Mouse (Mus musculus) CH12.LX (cell line): ENCODE measurements around the gene Mtmr10. TPM values are rescaled to one million over a fixed set of nuclear protein-coding genes. Genes with fewer than 3 reads are reported as not detected.

Experiments
- DNase-seq: peaks from one replicate; pipeline ENCODE4 v3.0.0-alpha.2; 2013; ENCODE audit errors: extremely low read depth
- H3K27ac ChIP-seq: 2 replicates; pipeline ENCODE4 v1.5.1; 2012; ENCODE audit warnings: low read depth, mild to moderate bottlenecking, control low read depth, moderate library complexity; ENCODE audit not compliant: insufficient read depth
- H3K27me3 ChIP-seq: replicated peaks from 2 replicates; pipeline ENCODE3; 2012; ENCODE audit warnings: inconsistent platforms
- H3K36me3 ChIP-seq, 2 experiments: replicated peaks in 1 of 2; 2 replicates each; pipeline versions ENCODE3 to v1.6.1; 2012; ENCODE audit warnings: inconsistent platforms in 1 of 2, low read length in 1 of 2, mild to moderate bottlenecking in 1 of 2, mixed read lengths in 1 of 2, moderate library complexity in 1 of 2; ENCODE audit not compliant: control insufficient read depth in 1 of 2, insufficient read depth in 1 of 2
- H3K4me1 ChIP-seq, 2 experiments: 2 replicates each; pipeline ENCODE4 v1.6.1; 2012; ENCODE audit warnings: inconsistent platforms in 1 of 2, moderate library complexity in 1 of 2; ENCODE audit not compliant: insufficient read depth in 2 of 2, control insufficient read depth in 1 of 2
- H3K4me2 ChIP-seq: 2 replicates; pipeline ENCODE4 v1.6.1; 2012; ENCODE audit warnings: low read depth, mild to moderate bottlenecking, control low read depth; ENCODE audit not compliant: poor library complexity, insufficient read depth, severe bottlenecking
- H3K4me3 ChIP-seq, 3 experiments: fragments of 150-350 bp in 1 of 3; sonication (generic) in 1 of 3; replicated peaks in 1 of 3; 2 replicates each; pipeline versions ENCODE3 to v1.5.1; 2011 to 2012; ENCODE audit warnings: low read depth in 2 of 3, low read length in 2 of 3, mild to moderate bottlenecking in 2 of 3, moderate library complexity in 2 of 3, control low read depth in 1 of 3, improper control_type of control experiment in 1 of 3, inconsistent platforms in 1 of 3, mixed read lengths in 1 of 3; ENCODE audit not compliant: poor library complexity in 1 of 3
- H3K79me2 ChIP-seq: replicated peaks from 2 replicates; pipeline ENCODE4 v1.6.1; 2012; ENCODE audit warnings: mild to moderate bottlenecking, moderate library complexity; ENCODE audit not compliant: control insufficient read depth, poor library complexity, insufficient read depth, severe bottlenecking; ENCODE audit errors: extremely low read depth
- H3K9ac ChIP-seq: 2 replicates; pipeline ENCODE4 v1.6.1; 2012; ENCODE audit warnings: low read depth, mild to moderate bottlenecking, control low read depth, moderate library complexity; ENCODE audit not compliant: insufficient read depth
- H3K9me3 ChIP-seq: replicated peaks from 2 replicates; pipeline ENCODE3; 2012; ENCODE audit warnings: low read length, inconsistent platforms, mixed read lengths
- BHLHE40 ChIP-seq: IDR thresholded peaks from 2 replicates; pipeline ENCODE4 v1.6.1; 2011; ENCODE audit warnings: mild to moderate bottlenecking, low read depth, low read length, improper control_type of control experiment
- CHD1 ChIP-seq: IDR thresholded peaks from 2 replicates; pipeline ENCODE4 v1.6.1; 2012; ENCODE audit warnings: low read depth, low read length, improper control_type of control experiment, inconsistent platforms
- CHD2 ChIP-seq: IDR thresholded peaks from 2 replicates; pipeline ENCODE4 v1.6.1; 2011; ENCODE audit warnings: low read length, improper control_type of control experiment
- ELF1 ChIP-seq: IDR thresholded peaks from 2 replicates; pipeline ENCODE4 v1.6.1; 2014; ENCODE audit warnings: low read depth, mild to moderate bottlenecking, inconsistent platforms, low read length, improper control_type of control experiment
- EP300 ChIP-seq: IDR thresholded peaks from 2 replicates; pipeline ENCODE4 v1.6.1; 2011; ENCODE audit warnings: low read length, improper control_type of control experiment
- GABPA ChIP-seq: IDR thresholded peaks from 2 replicates; pipeline ENCODE4 v1.6.1; 2012; ENCODE audit warnings: low read depth, low read length, improper control_type of control experiment, inconsistent platforms; ENCODE audit not compliant: insufficient replicate concordance
- HCFC1 ChIP-seq: IDR thresholded peaks from 2 replicates; pipeline ENCODE4 v1.6.1; 2012; ENCODE audit warnings: low read depth, mild to moderate bottlenecking, inconsistent platforms, low read length, improper control_type of control experiment
- IRF4 ChIP-seq: IDR thresholded peaks from 2 replicates; pipeline ENCODE4 v1.6.1; 2014; ENCODE audit warnings: low read depth, mild to moderate bottlenecking, inconsistent platforms, low read length, improper control_type of control experiment
- JUN ChIP-seq: IDR thresholded peaks from 2 replicates; pipeline ENCODE4 v1.6.1; 2011; ENCODE audit warnings: low read depth, mild to moderate bottlenecking, low read length, improper control_type of control experiment, moderate library complexity; ENCODE audit not compliant: insufficient read depth
- KAT2A ChIP-seq: IDR thresholded peaks from 2 replicates; pipeline ENCODE4 v1.6.1; 2012; ENCODE audit warnings: low read length, improper control_type of control experiment, inconsistent platforms; ENCODE audit not compliant: insufficient replicate concordance
- MAX ChIP-seq: IDR thresholded peaks from 2 replicates; pipeline ENCODE4 v1.6.1; 2011; ENCODE audit warnings: low read length, improper control_type of control experiment
- MAZ ChIP-seq: IDR thresholded peaks from 2 replicates; pipeline ENCODE4 v1.6.1; 2012; ENCODE audit warnings: low read depth, mild to moderate bottlenecking, inconsistent platforms, low read length, improper control_type of control experiment, moderate library complexity
- MXI1 ChIP-seq: IDR thresholded peaks from 2 replicates; pipeline ENCODE4 v1.6.1; 2011; ENCODE audit warnings: mild to moderate bottlenecking, low read depth, low read length, improper control_type of control experiment
- MYC ChIP-seq: IDR thresholded peaks from 2 replicates; pipeline ENCODE4 v1.6.1; 2011; ENCODE audit warnings: low read depth, mild to moderate bottlenecking, improper control_type of control experiment, low read length
- NRF1 ChIP-seq: IDR thresholded peaks from 2 replicates; pipeline ENCODE4 v1.6.1; 2014; ENCODE audit warnings: low read depth, mild to moderate bottlenecking, inconsistent platforms, low read length, improper control_type of control experiment, moderate library complexity
- PAX5 ChIP-seq: IDR thresholded peaks from 2 replicates; pipeline ENCODE4 v1.6.1; 2012; ENCODE audit warnings: low read length, inconsistent platforms, mixed read lengths
- POLR2A ChIP-seq: IDR thresholded peaks from 2 replicates; pipeline ENCODE4 v1.6.1; 2011; ENCODE audit warnings: low read depth, mild to moderate bottlenecking, improper control_type of control experiment, low read length
- SMC3 ChIP-seq: IDR thresholded peaks from 2 replicates; pipeline ENCODE4 v1.6.1; 2011; ENCODE audit warnings: low read depth, low read length, improper control_type of control experiment
- TCF12 ChIP-seq: IDR thresholded peaks from 2 replicates; pipeline ENCODE4 v1.6.1; 2014; ENCODE audit warnings: low read depth, mild to moderate bottlenecking, inconsistent platforms, low read length, improper control_type of control experiment
- UBTF ChIP-seq: IDR thresholded peaks from 2 replicates; pipeline ENCODE4 v1.6.1; 2012; ENCODE audit warnings: low read depth, mild to moderate bottlenecking, inconsistent platforms, low read length, improper control_type of control experiment, moderate library complexity
- USF2 ChIP-seq: conservative IDR thresholded peaks from 2 replicates; pipeline ENCODE4 v1.6.1; 2011; ENCODE audit warnings: low read depth, low read length, improper control_type of control experiment
- ZC3H11A ChIP-seq: IDR thresholded peaks from 2 replicates; pipeline ENCODE4 v1.6.1; 2012; ENCODE audit warnings: low read depth, mild to moderate bottlenecking, inconsistent platforms, low read length, improper control_type of control experiment
- ZMIZ1 ChIP-seq: IDR thresholded peaks from 2 replicates; pipeline ENCODE4 v1.6.1; 2012; ENCODE audit warnings: low read depth, mild to moderate bottlenecking, inconsistent platforms, low read length, improper control_type of control experiment
- dilution Hi-C: fragments of 300-500 bp; cut with MboI; formaldehyde crosslinking; loops from 2 replicates; pipeline ENCODE4 v1.14.3; 2020; ENCODE audit warnings: low sequenced_read_pairs; ENCODE audit not compliant: extremely low pct_unique_long_range_greater_than_20kb, extremely low pct_ligation_motif_present
- in situ Hi-C: fragments of 300-500 bp; cut with MboI; formaldehyde crosslinking; loops from 3 replicates; pipeline ENCODE4 v1.14.3; 2019; ENCODE audit warnings: low sequenced_read_pairs, low pct_ligation_motif_present, low pct_unique_long_range_greater_than_20kb, mixed read lengths
- polyA plus RNA-seq: library from polyadenylated mRNA; unstranded; fragments of >175 nt; gene quantifications from 2 replicates; pipeline ENCODE4 v1.2.1, GENCODE M21; 2012; ENCODE audit warnings: low read depth; ENCODE audit not compliant: insufficient read length
- total RNA-seq, 2 experiments: library from RNA; depleted of rRNA; stranded (reverse); fragments of 300-350 nt in 1 of 2; fragments of >200 nt in 1 of 2; gene quantifications; 2 replicates each; pipeline ENCODE4 v1.2.3; 2012 to 2014

Gene Mtmr10
- total and polyA plus RNA-seq, 3 experiments = 1.8 to 2.1 (median 2.0) TPM

DNA sequence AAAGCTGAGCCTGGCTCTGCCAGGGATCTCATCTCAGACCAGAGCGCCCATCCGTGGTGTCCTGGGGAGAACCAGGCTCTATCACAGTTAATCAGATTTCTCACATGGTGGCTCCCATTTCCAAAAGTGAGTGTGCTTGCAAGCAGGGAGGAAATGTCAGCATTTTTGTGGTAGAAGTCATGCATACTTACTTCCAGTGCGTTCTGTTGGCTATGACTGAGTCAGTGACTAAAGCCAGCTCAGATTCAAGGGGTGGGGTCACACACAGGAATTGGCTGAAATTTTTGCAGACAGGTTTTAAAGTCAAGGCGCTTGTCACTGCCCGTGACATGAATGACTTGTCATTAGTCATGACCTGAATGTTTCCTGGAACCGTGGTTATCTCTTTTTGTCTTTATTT, 10.5 kb upstream of the Mtmr10 start:
- H3K4me3 ChIP-seq = no peak overlapping the region
- no peak for TF ChIP-seq PAX5
- TF ChIP-seq USF2 = no peak
- no peak for TF ChIP-seq UBTF
- TF ChIP-seq GABPA = no peak
- no peak for TF ChIP-seq KAT2A
- TF ChIP-seq CHD2 = no peak
- H3K9ac ChIP-seq = no peak overlapping the region
- no peak for DNase-seq
- no peaks in the 10 kb centered on the region for H3K79me2 ChIP-seq
- no peaks in the 10 kb centered on the region for H3K9me3 ChIP-seq
- H3K36me3 ChIP-seq = no peaks in the 10 kb centered on the region
- in situ Hi-C loops (no loop called here), dilution Hi-C loops (no loop called here)
- no peaks in the 10 kb centered on the region for H3K27me3 ChIP-seq
- H3K4me1 ChIP-seq = peaks cover 0 to 6% of the 10 kb centered on the region in 2 experiments; a peak in 1 of 4 replicates
- H3K4me2 ChIP-seq = no peak overlapping the region
- no peak overlapping the region for H3K27ac ChIP-seq

DNA sequence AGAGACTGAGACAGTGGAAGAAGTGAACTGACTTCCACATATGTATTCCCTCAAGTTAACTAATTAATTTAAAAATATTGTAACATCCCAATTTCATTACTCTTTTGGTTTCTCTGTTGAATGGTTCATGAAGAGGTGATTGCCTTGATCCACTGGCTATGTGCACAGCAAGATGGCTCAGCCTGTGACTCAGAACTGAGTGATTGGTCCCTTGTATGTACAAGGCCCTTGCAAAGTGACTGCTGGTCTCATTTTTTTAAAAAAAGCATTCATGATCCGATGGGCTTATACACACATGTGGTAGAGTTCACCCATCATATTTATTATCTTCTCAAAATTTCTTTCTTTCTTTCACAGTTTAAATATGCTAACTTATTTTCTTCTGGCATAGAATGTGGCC, 8.9 kb upstream of the Mtmr10 start:
- TF ChIP-seq POLR2A (no peak), SMC3 (no peak), HCFC1 (no peak), MYC (no peak), TCF12 (no peak), NRF1 (no peak), KAT2A (no peak), ZC3H11A (no peak), MAZ (no peak), JUN (no peak), MAX (no peak)
- no peak overlapping the region for H3K4me2 ChIP-seq
- H3K79me2 ChIP-seq = no peaks in the 10 kb centered on the region
- no peaks in the 10 kb centered on the region for H3K36me3 ChIP-seq
- H3K27me3 ChIP-seq = no peaks in the 10 kb centered on the region
- no peaks in the 10 kb centered on the region for H3K9me3 ChIP-seq
- no peak for DNase-seq
- H3K27ac ChIP-seq = no peak overlapping the region
- H3K4me1 ChIP-seq = peaks cover 0 to 6% of the 10 kb centered on the region in 2 experiments; a peak in 1 of 4 replicates
- no peak overlapping the region for H3K4me3 ChIP-seq
- dilution Hi-C loops = no loop called here
- H3K9ac ChIP-seq = no peak overlapping the region
- in situ Hi-C loops = no loop called here

DNA sequence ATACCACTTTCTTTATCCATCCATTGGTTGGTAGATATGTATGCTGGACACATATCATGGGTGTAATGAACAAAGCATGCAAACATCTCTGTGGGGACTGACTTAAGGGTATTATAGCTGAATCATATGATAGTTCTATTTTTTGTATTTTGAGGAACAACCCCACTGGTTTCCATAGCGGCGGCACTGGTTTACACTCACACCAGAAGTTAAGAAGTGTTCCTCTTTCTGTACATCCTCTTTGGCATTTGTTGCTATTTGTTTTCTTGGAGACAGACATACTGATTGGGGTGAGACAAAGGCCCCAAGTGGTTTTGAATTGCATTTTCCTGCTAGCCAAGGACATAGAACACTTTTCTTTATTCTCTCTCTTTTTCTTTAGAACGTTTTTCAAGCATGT, 7.9 kb upstream of the Mtmr10 start:
- no peak overlapping the region for H3K4me2 ChIP-seq
- dilution Hi-C loops = no loop called here
- no peak overlapping the region for H3K27ac ChIP-seq

More for the DNA sequence above, 7.9 kb upstream of the Mtmr10 start:
- H3K4me1 ChIP-seq = peaks cover 0 to 6% of the 10 kb centered on the region in 2 experiments; a peak in 1 of 4 replicates
- H3K27me3 ChIP-seq = no peaks in the 10 kb centered on the region
- TF ChIP-seq ELF1 (no peak), PAX5 (no peak), MXI1 (no peak), BHLHE40 (no peak), ZMIZ1 (no peak), EP300 (no peak), MAZ (no peak), CHD1 (no peak), MAX (no peak), KAT2A (no peak), POLR2A (no peak), ZC3H11A (no peak), IRF4 (no peak), MYC (no peak), TCF12 (no peak)
- no peak overlapping the region for H3K9ac ChIP-seq
- H3K9me3 ChIP-seq = no peaks in the 10 kb centered on the region
- H3K36me3 ChIP-seq = peaks cover 0 to 7% of the 10 kb centered on the region in 2 experiments
- DNase-seq = peak; percentile 19
- H3K79me2 ChIP-seq = no peaks in the 10 kb centered on the region
- no peak overlapping the region for H3K4me3 ChIP-seq
- in situ Hi-C loops = no loop called here
